Mouse (Mus musculus): ENCODE results near the gene Ephb2.
A peak's percentile ranks its signal among the peaks of the same experiment; 100 is the strongest.

The Ephb2 gene

GRCm38 (mm10) chr4:136834815-136835620, 770 bp downstream of the Ephb2 start:
- DNase-seq, result peak; percentile 49 to 66

- no peak for DNase-seq
Observed at GRCm38 (mm10) chr4:136834439-136834814, 1.4 kb downstream of the Ephb2 start.

GRCm38 (mm10) chr4:136833619-136834351, 2.0 kb downstream of the Ephb2 start:
- peak; percentile 51 to 54 for DNase-seq

- DNase-seq, result peak; percentile 50 to 55
Observed at GRCm38 (mm10) chr4:136832559-136833232, 3.1 kb downstream of the Ephb2 start.

- no peak for DNase-seq
Observed at GRCm38 (mm10) chr4:136830272-136830823, 5.4 kb downstream of the Ephb2 start.

- peak in 1 of 2 experiments; percentile 28 for DNase-seq
Observed at GRCm38 (mm10) chr4:136829837-136830236, 6.0 kb downstream of the Ephb2 start.

GRCm38 (mm10) chr4:136828664-136829569, 6.9 kb downstream of the Ephb2 start:
- peak; percentile 36 to 48 for DNase-seq

- peak; percentile 81 to 86 for DNase-seq
Observed at GRCm38 (mm10) chr4:136824935-136825552, 10.7 kb downstream of the Ephb2 start.

GRCm38 (mm10) chr4:136820069-136820522, 15.7 kb downstream of the Ephb2 start:
- no peak for DNase-seq

- DNase-seq, result no peak
Observed at GRCm38 (mm10) chr4:136816701-136817100, 19.1 kb downstream of the Ephb2 start.

GRCm38 (mm10) chr4:136815364-136815763, 20.4 kb downstream of the Ephb2 start:
- DNase-seq, result no peak

GRCm38 (mm10) chr4:136812543-136812942, 23.2 kb downstream of the Ephb2 start:
- DNase-seq, result no peak

GRCm38 (mm10) chr4:136811596-136811995, 24.2 kb downstream of the Ephb2 start:
- DNase-seq, result no peak

GRCm38 (mm10) chr4:136808478-136808877, 27.3 kb downstream of the Ephb2 start:
- no peak for DNase-seq

- no peak for DNase-seq
Observed at GRCm38 (mm10) chr4:136807448-136808009, 28.3 kb downstream of the Ephb2 start.

- DNase-seq, result no peak
Observed at GRCm38 (mm10) chr4:136806254-136806653, 29.5 kb downstream of the Ephb2 start.

- no peak for DNase-seq
Observed at GRCm38 (mm10) chr4:136804343-136804742, 31.4 kb downstream of the Ephb2 start.

GRCm38 (mm10) chr4:136802446-136802845, 33.3 kb downstream of the Ephb2 start:
- no peak for DNase-seq

GRCm38 (mm10) chr4:136801944-136802343, 33.8 kb downstream of the Ephb2 start:
- DNase-seq, result no peak

- DNase-seq, result no peak
Observed at GRCm38 (mm10) chr4:136801463-136801862, 34.3 kb downstream of the Ephb2 start.

- DNase-seq, result no peak
Observed at GRCm38 (mm10) chr4:136800366-136800765, 35.4 kb downstream of the Ephb2 start.
